Mouse (Mus musculus) skeletal muscle tissue, adult 2 months (tissue): ENCODE results near the gene Pcsk6.

Experiments
- DNase-seq: peaks from one replicate; pipeline ENCODE4 v3.0.0-alpha.2; 2012; ENCODE audit warnings: low read depth, low spot score

Pcsk6 gene

GRCm38 (mm10) chr7:66001035-66001754 is 139.7 kb downstream of the Pcsk6 start:
- DNase-seq, result no peak

GRCm38 (mm10) chr7:66001797-66002196 is 140.3 kb downstream of the Pcsk6 start:
- DNase-seq, result no peak

GRCm38 (mm10) chr7:66003447-66003846 is 141.9 kb downstream of the Pcsk6 start:
- no peak for DNase-seq

GRCm38 (mm10) chr7:66003865-66004638 is 142.5 kb downstream of the Pcsk6 start:
- DNase-seq, result no peak

GRCm38 (mm10) chr7:66005066-66005465 is 143.5 kb downstream of the Pcsk6 start:
- no peak for DNase-seq

GRCm38 (mm10) chr7:66008161-66008891 is 146.8 kb downstream of the Pcsk6 start:
- DNase-seq, result no peak

- DNase-seq, result peak; percentile 8
Measured at GRCm38 (mm10) chr7:66008892-66009273, 147.3 kb downstream of the Pcsk6 start.

GRCm38 (mm10) chr7:66010518-66010917 is 149.0 kb downstream of the Pcsk6 start:
- no peak for DNase-seq

GRCm38 (mm10) chr7:66027747-66028146 is 166.2 kb downstream of the Pcsk6 start:
- no peak for DNase-seq

GRCm38 (mm10) chr7:66028766-66029512 is 167.4 kb downstream of the Pcsk6 start:
- peak; percentile 18 for DNase-seq

- no peak for DNase-seq
Measured at GRCm38 (mm10) chr7:66036809-66037208, 175.3 kb downstream of the Pcsk6 start.

GRCm38 (mm10) chr7:66038261-66038660 is 176.7 kb downstream of the Pcsk6 start:
- DNase-seq, result peak; percentile 18

- no peak for DNase-seq
Measured at GRCm38 (mm10) chr7:66038730-66039129, 177.2 kb downstream of the Pcsk6 start.

- DNase-seq, result no peak
Measured at GRCm38 (mm10) chr7:66040026-66040814, 178.7 kb downstream of the Pcsk6 start.

GRCm38 (mm10) chr7:66043552-66044459 is 182.3 kb downstream of the Pcsk6 start, which contains the start of gene Gm45213:
Gene Gm45213 (plus strand): TSS chr7:66043602.
- DNase-seq, result no peak

- no peak for DNase-seq
Measured at GRCm38 (mm10) chr7:66044617-66045016, 183.1 kb downstream of the Pcsk6 start.

GRCm38 (mm10) chr7:66046921-66047918 is 185.7 kb downstream of the Pcsk6 start:
- no peak for DNase-seq

GRCm38 (mm10) chr7:66047975-66048374 is 186.4 kb downstream of the Pcsk6 start:
- DNase-seq, result no peak
